Mouse (Mus musculus): ENCODE measurements around the gene Lsamp.

GRCm38 (mm10) chr16:39957686-39958085 lies 26.5 kb upstream of the Lsamp start:
- TF ChIP-seq POLR2A (IDR thresholded peaks at IDR 0.05; ENCODE audit: low read depth, low read length) (no peak), CTCF (IDR thresholded peaks at IDR 0.05; ENCODE audit: extremely low read depth, insufficient read depth, insufficient read length, insufficient replicate concordance) (no peak)
